Mouse (Mus musculus): ENCODE measurements around the gene Kank3.

DNA sequence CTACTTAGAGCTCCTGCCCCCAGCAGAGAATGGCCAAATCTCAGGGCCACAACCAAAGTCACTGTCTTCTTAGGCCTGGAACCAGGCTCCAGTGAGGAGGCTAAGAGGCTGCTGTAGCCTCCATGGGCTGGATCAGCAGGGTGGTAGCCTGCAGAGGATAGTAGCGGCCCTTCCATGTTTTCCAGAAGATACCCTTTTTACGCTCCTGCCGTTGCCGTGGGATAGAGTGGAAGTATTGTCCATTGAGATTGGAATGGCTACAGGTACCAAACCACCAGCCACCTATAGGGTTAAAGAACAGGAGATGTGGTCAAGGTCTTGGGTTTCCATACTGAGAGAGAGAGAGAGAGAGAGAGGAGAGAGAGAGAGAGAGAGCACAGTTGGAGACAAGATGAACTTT is 35.0 kb upstream of the Kank3 start:
- no peak for TF ChIP-seq POLR2A (IDR thresholded peaks at IDR 0.05; ENCODE audit: insufficient read depth, low read depth, low read length)
- TF ChIP-seq CTCF (IDR thresholded peaks at IDR 0.05; ENCODE audit: insufficient read depth, low read depth, low read length) = no peak

All from olfactory bulb, adult 2 months (tissue).